Comparison of ENCODE assay signal across 1 mouse cellular context in the genomic region with DNA sequence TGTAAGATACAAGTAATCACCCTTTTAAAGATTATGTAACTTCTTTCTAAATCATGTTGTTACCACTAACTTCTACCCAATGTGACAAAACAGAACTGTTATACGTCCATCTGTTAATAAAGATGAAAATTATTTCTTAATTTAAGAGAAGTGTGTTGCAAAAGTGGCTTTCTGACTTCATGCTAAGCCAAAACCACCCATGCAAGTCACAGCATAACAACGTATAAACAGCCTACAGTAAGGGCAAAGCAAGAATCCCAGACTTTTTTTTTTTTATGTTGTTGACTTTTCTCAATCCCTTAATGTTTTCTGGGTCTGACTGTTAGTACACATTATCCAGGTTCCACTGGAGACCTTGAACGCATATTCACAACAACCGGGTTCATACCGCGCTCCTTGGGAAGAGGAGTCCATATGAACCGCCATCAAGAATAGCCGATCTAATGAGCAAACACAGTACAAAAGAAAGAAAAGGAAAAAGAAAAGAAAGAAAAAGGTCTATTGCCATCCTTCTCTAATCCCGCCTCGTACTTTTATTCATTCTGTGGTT.
TF ChIP-seq lines count a peak whose summit lies in the region.

No protein-coding gene starts in this region.

TF ChIP-seq in MEL, 35 proteins besides CTCF, POLR2A, EP300 and RAD21 (continued from another document):
- peak; percentile 81 for TF ChIP-seq ZNF384 (IDR thresholded peaks at IDR 0.05; ENCODE audit: low read depth, low read length)
- TF ChIP-seq KAT2A (conservative IDR thresholded peaks at IDR 0.05; ENCODE audit: low read depth, low read length) = no peak
